Mouse (Mus musculus) brain, embryonic 14.5 days (tissue): ENCODE data around the gene Pbxip1. TPM values are rescaled to one million over a fixed set of nuclear protein-coding genes. Genes with fewer than 3 reads are reported as not detected.

ENCODE experiments used
- DNase-seq: peaks from one replicate; pipeline ENCODE4 v3.0.0-alpha.2; 2011; ENCODE audit warnings: low read depth
- CTCF ChIP-seq: fragments of 200-500 bp; IDR thresholded peaks from 2 replicates; pipeline ENCODE4 v1.5.1; 2012; ENCODE audit warnings: inconsistent platforms, mild to moderate bottlenecking, moderate library complexity, borderline replicate concordance; ENCODE audit not compliant: insufficient read depth, insufficient read length; ENCODE audit errors: extremely low read depth
- POLR2A ChIP-seq: fragments of 200-500 bp; IDR thresholded peaks from 2 replicates; pipeline ENCODE4 v1.6.1; 2012; ENCODE audit warnings: mild to moderate bottlenecking, inconsistent platforms, borderline replicate concordance; ENCODE audit not compliant: poor library complexity, insufficient read depth, insufficient read length, severe bottlenecking; ENCODE audit errors: extremely low read depth
- polyA plus RNA-seq: library from polyadenylated mRNA; depleted of rRNA; stranded (reverse); fragments of >200 nt; gene quantifications from 2 replicates; pipeline ENCODE4 v1.2.3, GENCODE M21; 2012; rRNA removed

Gene Pbxip1
- 9.5 and 13.6 TPM in 2 replicates for polyA plus RNA-seq

DNA sequence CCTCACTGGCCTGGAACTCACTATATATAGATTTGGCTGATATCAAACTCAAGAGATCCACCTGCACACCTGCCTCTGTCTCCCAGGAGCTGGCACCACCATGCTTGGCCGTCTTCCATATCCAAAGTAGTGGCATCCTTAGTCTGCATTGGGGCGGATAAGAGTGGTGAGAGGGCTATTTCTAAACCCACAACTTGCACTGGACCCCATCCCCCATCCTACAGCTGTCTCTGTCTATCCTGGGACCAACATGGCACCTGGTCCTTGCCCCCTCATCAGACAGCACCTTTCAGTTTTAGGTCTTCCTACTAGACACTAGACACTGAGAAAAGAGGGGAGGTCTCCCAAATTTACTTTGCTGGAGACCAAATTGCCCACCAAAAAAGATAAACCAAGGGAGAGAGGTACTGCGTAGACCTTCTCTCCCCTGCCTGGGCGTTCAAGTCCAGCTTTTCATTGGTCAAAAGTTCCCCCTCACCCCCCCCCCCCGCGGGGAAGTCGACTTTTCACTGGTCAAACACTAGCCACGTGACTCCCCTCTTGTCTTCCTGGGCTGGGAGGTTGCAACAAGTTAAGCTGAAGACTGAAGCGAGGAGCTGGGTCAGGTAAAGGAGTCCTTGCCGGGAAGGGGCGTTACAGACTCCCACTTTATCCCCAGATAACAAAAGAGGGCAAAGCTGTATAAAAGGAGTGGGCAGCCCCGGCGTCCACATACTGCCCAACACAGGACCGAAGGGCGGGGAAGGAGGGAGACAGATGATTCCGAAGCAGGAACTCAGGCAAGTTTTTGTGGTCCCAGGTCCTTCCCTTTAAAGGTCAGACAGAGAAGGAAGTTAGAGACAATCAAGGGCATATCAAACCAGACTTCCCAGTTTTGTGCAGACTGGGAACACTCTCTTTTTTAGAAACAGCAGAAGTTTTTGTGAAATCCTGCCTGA, at the start of gene Pbxip1:
TSS of gene Pbxip1 (plus strand) at position 531 of the 938 bp plus-strand sequence.
- TF ChIP-seq CTCF (no peak), POLR2A (no peak)
- DNase-seq: peak; percentile 84

DNA sequence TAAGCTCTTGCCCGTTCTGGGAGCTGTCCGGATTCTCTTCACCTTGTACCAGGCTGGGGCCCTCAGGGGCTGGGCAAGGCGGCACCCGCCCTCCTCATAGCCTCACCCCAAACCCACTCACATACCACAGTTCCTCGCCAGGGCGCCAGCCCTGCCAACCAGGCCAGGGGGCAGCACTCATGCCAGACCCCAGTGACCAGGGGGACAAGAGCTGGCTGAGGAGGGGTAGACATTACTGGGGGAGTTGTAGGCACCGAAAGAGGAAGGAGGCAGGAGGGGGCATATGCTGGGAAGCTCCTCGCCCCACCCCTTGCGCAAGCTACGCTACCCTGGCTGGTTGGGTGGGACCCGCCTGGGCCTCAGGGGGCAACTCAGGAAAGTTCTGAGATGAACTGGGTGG, 48.9 kb upstream of the Pbxip1 start:
- no peak for TF ChIP-seq CTCF
- TF ChIP-seq POLR2A: no peak
- DNase-seq: no peak

- TF ChIP-seq POLR2A (no peak), CTCF (no peak)
- DNase-seq: peak; percentile 64
Measured at GRCm38 (mm10) chr3:89388134-89388881, 48.2 kb upstream of the Pbxip1 start.

DNA sequence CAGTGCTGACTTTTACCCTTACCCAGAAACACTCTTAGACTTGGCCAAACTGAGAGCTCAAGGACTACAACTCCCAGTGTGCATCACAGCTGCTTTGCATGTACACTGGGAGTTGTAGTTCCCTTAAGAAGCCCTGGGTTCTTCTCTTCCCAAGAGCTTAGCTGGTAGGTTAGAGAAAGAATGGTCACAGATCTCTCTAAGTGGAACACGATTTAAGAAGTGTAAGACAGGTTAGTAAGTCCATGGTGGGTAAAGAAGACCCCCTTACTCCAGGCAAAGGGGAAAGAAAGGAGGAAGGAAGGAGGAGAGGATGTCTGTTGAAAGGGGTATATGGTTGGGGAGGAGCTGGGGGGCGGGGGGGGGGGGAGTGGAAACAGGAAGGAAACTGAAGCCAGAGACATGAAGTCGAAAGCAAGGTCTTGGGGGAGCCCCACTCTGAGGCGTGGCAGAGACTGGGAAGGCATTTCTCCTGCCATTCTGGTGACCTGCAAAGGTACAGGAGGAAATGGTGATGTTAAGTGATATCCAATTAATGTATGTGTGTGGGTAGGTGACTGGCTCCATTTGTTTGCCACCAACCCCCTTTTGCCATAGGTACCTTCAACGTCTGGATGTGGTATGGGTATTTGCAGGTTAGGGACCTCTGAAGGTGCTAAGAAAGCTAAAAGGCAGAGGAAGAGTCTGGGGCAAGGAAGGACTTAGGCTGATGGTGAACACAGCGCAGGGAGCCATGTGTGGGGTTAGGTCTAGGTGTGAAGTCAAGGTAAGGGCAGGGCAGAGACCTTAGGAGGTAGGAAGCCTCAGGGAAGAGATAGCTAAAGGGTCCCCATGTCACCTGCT, 47.4 kb upstream of the Pbxip1 start:
- DNase-seq: peak; percentile 82
- TF ChIP-seq CTCF: no peak

DNA sequence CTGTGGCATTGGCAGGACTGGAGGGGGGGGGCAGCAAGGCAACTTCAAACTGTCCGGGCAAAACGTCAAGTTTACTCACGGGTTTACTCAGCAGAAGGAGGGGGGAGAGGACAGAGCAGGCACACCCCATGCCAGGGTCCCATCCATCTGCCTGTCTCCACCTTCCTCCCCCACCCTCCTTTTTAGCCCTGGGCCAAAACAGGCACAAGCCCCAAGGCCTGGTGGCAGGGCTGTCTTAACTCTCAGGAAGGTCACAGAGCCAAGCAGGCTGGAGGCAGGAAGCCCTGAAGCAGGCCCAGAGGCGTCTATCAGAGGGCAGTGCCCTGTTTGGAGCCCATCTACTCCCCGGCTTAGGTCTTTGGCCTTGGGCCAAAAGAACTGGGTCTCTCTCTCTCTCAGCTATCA, 46.4 kb upstream of the Pbxip1 start:
- peak; percentile 16 for DNase-seq

GRCm38 (mm10) chr3:89390699-89391662, 45.5 kb upstream of the Pbxip1 start:
- DNase-seq: no peak
- no peak for TF ChIP-seq CTCF
- TF ChIP-seq POLR2A: no peak

More for the DNA sequence above, 46.4 kb upstream of the Pbxip1 start:
- TF ChIP-seq CTCF (no peak), POLR2A (no peak)

GRCm38 (mm10) chr3:89391663-89392511, 44.6 kb upstream of the Pbxip1 start:
- TF ChIP-seq CTCF (no peak), POLR2A (no peak)
- DNase-seq: peak; percentile 40

DNA sequence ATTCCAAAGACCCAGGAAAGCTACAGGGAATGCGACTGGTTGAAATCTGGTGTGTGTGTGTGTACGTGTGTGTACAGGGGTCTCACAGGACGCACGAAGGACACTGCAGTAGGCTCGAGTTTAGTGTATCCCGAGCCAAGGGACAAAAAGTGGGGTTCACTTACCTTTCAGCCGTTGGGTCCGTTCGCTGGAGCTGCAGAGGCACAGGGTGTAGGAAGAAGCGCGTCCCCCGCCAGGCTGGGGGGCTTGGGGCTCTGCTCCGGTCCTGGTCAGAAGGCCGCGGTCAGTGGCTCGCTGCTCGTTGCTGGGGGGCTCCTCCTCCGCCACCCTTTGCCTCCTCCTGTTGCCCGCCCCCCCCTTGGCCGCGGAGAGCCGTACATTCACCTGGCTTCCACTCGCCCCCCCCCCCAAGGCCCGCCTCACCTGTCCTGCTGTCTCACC, 43.6 kb upstream of the Pbxip1 start:
- TF ChIP-seq CTCF: no peak
- TF ChIP-seq POLR2A: no peak
- DNase-seq: peak; percentile 11

- TF ChIP-seq CTCF (no peak), POLR2A (peak; percentile 43; the same call in 1 of the 2 replicates)
- DNase-seq: peak; percentile 98
Measured at GRCm38 (mm10) chr3:89393605-89394004, 42.9 kb upstream of the Pbxip1 start.

DNA sequence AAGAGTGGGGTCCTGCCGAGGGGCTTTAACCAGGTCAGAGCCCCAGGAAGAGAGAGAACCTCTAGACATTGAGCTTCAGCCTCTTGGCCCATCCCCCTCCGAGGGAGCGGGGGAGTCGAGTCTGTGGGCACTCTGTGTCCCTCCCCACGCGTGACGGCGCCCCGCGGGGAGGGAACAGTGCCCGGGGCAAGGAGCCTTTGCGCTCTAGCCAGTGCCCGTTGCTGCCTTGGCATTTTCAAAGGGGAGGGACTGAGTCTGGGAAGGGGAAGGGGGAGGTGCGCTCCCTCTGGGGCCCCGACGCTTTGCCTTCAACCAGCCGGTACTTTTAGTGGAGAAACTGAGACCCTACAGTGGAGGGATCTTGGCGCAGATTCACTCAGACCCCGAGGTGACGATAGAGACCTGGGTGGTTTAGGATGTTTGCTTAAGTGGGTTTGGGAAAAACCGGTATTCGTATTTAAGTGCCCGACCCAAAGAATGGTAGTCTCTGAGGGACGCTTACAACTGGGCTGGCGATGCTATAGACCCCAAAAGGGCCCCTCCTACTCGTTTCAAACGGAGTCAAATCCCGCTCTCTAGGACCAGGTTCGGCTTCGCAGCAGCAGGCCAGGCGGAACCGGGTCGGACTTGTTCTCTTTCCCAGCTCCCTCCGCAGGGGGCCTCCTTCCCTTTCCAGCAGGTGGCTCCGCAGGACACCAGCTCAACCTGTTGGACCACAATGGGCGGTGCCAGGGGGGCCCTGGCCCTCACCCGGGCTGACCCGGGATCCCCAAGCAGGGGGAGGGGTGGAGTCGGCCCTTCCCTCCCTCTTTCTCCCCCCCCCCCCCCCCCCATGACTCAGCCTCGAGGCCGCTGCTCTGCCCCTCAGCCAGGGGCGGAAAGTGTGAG, 42.3 kb upstream of the Pbxip1 start, which contains the start of gene Zbtb7b:
TSS of gene Zbtb7b (minus strand) at position 771 of the 888 bp plus-strand sequence.
- TF ChIP-seq POLR2A (no peak), CTCF (no peak)
- DNase-seq: peak; percentile 75

GRCm38 (mm10) chr3:89394894-89395256, 41.6 kb upstream of the Pbxip1 start:
- peak; percentile 92 for DNase-seq
- TF ChIP-seq CTCF: no peak
- no peak for TF ChIP-seq POLR2A
